Mouse (Mus musculus): ENCODE data around the gene Tha1.

Gene Tha1

DNA sequence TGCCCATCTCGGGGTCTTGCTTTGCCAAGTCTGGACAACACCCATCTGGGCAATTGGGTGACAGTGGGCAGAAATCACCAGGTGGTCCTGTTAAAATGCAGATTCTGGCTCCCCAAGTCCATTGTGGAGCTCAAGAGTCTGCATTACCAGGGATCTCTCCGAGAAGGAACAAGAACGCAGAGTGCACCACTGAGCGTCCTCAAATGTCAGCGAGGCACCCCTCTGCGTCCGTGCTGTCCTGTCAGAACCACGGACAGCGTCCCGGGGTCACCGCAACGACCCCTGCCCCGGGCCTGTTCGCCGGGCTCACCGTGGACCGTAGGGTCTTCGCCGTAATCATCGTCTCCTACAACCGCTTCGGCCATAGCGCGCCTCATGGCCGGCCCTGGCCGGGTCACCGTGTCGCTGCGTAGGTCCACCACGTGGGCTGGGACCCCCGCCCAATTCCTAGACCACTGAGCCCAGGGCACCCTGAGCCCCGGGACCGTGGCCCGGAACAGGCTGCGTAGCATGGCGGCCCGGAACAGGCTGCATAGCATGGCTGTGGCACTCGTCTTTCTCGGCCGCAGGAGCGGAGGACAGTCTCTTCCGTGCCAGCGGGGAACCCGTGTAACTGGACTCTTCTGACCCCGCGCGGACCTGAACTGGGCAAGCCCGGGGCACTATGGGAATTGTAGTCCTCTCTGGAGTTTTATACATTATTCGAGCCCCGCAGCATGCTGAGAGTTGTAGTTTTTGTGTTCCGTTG is at the start of gene Tha1:
Tha1 (minus strand) TSS at position 621 of the 748 bp plus-strand sequence.
- peak; percentile 27 to 30 for DNase-seq (ENCODE audit: low read depth in 2 of 2, low spot score in 2 of 2)

DNA sequence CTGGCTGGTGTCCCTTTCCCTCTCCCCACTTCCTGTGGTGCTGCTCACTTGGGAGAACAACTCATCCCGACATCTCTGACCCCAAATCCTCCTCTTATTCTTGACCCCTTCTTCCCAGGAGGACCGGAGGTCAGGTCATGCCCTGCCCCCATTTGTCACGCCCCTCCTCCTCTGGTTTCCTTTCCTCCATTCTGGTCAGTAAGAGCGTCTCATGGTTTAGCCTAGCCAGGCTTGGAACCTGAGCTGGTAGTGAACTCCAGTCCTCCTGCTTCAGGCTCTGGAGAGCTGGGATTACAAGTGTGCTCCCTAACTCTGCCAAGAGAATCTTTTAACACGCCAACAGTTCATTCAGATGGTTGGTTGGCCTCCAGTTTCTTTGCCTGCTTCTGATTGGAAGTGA is 45.9 kb upstream of the Tha1 start:
- DNase-seq (ENCODE audit: low read depth in 2 of 2, low spot score in 2 of 2) = no peak

DNA sequence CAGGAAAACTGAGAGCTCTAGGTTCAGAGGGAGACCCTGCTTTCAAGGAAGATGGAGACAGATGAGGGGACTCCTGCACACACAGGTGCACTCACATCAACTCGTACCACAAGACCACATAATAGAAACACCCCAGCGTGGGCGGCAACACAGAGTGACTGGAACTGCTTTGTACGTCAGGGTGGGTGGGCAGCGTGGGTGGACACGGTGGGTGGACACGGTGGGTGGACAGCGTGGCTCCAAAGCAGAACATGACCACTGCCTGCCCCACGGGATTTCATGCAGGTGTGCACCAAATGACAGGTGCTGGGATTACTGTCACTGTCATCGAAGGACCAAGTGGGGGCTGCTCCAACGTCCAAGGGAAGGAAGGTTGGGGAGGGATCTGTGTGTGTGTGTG is 45.3 kb upstream of the Tha1 start:
- DNase-seq (ENCODE audit: low read depth in 2 of 2, low spot score in 2 of 2) = no peak

DNA sequence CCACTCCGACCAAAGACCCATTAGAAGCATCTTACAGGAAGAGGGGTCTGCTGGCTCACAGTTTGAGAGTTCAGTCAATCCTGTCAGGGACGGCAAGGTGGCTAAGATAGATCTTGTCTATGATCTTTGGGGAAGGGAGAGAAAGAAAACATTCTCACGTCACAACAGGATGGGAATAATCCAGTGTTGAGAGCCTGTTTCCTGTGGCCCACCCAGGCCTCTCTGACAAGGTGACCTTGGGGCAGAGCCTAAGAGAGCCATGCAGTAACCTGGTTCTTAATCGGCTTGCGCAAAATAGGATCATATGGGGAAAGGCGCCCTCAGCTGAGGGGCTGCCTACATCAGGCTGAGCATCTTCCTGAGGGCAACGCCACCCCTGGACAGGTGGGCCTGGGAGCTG is 42.6 kb upstream of the Tha1 start:
- DNase-seq (ENCODE audit: low read depth in 2 of 2, low spot score in 2 of 2) = no peak

DNA sequence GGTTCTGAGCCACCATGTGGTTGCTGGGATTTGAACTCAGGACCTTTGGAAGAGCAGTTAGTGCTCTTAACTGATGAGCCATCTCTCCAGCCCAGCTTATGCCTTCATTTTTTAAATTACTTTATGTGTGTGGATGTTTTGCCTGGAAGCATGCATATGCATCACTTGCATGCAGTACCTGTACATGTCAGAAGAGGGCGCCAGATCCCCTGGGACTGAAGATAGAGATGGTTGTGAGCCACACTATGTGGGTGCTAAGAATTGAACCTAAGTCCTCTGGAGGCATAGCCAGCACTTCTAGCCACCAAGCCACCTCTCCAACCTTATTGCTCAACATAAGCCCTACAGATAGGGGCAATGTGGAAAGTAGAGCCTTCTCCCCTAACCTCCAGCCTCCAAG is 42.1 kb upstream of the Tha1 start:
- DNase-seq (ENCODE audit: low read depth in 2 of 2, low spot score in 2 of 2) = peak in 1 of 2 experiments; percentile 43

DNA sequence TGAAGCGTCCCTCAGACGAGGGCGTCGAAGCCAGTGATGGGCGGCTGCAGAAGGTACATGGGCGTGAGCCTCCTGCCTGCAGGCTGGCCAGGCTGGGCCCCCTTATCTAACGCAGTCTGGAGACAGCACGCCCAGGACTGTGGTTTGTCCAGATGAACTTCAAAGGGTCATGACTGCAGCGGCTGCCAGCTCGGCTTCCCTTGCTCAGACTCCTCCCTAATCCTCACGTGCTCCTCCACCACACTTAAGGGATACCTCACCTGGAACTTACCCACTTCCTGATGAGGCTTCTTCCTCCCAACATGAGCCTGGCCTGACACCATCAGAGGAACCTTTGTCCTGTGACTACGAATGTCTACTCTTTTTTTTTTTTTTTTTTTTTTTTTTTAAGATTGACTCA is 41.2 kb upstream of the Tha1 start:
- DNase-seq (ENCODE audit: low read depth in 2 of 2, low spot score in 2 of 2) = no peak

DNA sequence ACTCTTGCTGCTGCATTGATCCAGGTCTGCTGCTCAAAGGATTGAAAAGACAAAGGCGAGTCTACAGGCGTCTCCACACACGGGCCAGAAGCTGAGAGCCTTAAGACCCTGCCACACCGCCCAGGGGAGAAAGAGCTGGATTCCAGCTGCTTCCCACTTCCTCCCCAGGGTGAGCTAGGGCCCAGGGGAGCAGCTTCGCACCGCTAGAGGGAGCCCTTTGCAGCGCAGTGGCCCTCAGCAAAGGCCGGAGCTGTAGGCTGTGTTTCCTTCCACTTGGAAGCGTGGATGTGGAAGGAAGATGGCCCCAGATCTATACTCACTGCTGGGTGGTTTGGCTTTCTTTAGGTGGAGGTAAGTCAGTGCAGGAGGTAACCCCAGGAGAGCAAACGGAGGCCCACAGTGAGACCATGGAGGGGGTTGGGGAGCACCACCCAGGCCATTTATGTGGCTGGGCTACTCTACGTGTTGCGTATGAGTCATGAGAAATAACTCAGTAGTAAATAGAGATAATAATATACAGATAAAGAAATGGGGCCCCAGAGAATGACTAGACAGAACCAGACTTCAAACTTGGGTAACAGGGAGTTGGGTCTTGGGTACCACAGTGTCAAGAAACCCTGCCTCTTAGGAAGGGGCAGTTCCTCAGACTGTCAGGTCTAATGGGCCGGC is 39.5 kb upstream of the Tha1 start:
- DNase-seq (ENCODE audit: low read depth in 2 of 2, low spot score in 2 of 2) = peak; percentile 64 to 77

DNA sequence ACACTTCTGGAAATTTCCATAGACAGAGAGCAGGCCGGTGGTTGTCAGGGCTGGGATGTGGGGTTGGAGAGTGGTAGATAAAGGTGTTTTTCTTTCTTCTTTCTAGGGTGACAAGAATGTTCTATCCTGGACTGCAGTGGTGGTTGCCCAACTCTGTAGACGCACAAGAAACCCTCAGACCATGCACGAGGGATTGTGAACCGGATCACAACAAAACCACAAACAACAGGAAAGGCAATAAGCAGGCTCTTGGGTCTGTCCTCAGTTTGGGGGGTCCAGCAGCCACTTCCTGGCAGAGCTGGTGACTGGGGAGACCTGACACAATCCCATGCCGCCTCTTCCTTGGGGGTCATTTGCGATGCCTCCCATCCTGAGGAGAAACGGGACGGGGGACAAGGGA is 36.1 kb upstream of the Tha1 start:
- no peak for DNase-seq (ENCODE audit: low read depth in 2 of 2, low spot score in 2 of 2)

DNA sequence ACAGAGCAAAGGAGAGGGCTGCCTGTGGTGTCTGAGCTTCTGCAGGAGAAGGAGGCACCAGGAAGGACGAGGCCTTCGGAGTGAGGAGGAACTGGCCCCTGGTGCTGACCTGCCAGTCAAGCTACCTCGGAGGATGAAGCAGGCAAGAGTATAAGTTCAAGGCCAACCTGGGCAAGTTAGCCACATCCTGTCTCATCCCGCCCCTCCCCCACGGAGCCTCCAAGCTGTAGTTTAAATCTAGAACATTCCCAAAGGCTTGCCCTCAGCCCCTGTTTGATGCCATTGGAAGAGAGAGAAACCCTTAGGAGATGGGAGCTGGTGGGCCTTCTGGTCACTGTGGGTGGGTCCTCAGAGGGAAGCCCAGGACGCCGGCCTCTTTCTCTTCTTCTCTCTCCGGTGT is 31.2 kb upstream of the Tha1 start:
- no peak for DNase-seq (ENCODE audit: low read depth in 2 of 2, low spot score in 2 of 2)

DNA sequence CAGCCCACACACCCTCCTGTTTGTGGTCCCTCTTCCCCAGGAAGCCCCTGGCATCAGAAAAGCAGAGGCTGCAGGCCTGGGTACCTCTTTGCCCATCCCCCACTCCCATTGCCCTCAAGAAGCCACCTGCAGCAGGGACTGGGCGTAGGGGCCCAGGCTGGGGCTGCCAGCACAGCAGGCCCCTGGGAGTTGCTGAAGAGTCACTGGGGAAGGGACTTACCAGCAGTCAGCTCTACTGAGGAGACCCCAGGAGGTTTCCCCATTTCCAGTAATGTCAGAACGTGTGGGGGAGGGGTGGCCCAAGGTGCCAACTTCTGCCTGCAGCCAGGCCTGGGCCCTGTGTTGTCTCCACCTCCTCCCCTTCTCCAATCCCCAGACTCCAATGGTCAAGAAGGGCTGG is 29.0 kb upstream of the Tha1 start:
- DNase-seq (ENCODE audit: low read depth in 2 of 2, low spot score in 2 of 2) = no peak

DNA sequence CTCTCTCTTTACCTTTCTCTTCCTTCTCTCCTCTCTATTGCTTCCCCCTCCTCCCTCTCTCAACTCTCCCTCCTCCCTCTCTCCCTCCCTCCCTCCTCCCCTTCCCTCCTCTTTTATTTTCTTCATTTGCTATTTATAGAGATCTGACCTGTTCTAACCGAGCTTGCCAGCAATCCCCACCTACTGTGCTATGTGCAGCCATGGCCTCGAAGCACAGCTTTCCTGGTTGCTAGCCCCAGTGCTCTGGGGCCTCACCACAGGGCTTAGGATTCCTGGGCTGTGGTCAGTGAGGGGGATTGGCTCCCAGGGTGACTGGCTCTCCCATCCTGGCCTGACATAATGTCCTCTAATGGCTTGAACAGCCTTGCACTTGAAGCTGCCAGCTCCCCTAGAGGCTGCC is 23.3 kb upstream of the Tha1 start:
- no peak for DNase-seq (ENCODE audit: low read depth in 2 of 2, low spot score in 2 of 2)

DNA sequence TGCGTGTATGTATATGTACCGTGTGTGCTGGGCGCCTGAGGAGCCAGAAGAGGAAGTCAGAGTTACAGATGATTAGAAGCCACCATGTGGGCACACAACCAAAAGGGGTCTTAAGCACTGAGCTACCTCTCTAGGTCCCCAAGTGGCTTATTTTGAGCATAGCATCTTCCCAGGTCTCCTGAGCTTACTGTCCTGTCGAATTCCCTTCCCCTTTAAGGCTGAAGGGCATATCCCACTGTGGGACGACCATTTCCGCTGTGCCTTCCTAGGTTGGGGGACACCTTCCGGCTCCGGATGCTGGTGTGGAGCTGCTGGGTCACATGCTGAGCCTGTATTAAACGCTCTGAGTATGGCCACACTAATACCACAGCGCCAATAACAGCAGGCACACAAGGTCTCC is 21.4 kb upstream of the Tha1 start:
- no peak for DNase-seq (ENCODE audit: low read depth in 2 of 2, low spot score in 2 of 2)

DNA sequence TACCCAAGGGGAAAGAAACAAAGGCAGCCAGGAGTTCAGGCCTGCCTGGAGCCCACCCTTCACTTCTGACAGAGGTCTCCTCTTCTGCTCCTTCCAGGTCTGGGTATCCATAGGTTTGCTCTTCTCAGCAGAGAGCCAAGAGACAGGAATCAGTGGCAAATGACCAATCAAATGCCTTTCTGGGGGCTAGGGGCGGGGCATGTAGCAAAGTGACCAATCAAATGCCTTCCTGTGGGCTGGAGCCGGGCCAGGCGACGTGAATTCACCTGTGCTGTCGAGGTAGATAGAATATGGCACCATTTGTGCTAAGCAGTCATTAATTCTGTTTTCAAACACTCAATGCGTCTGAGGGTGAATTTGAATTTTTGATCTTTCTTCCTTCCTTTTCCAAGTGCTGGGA is 18.9 kb upstream of the Tha1 start:
- DNase-seq (ENCODE audit: low read depth in 2 of 2, low spot score in 2 of 2) = peak; percentile 65 to 78

DNA sequence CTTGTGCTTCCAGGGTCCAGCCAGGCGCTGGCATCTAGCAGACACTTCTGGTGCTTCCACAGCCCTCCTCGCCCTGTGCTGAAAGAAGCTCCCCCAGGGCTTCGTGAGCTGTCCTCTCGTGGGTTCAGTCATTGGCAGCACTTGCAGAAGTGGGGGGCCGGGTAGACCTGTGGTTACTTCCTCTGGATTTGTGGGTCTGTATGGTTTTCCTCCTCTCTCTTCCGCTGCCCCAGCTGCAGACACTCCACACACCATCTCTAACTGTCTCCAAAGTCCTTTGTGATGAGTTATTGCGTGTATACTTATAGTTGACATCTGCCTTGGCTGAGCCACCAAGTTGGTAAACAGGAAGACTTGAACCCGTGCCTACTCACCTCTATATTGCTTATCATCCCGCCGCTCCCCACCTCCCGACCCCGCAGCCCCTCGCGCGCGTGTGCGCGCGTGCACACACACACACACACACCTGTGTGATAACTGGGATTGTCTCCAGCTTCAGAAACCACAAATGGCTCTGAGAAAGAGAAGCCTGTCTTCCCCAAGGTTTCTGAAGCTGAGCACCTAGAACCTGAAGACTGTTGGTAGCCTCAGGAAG is 18.4 kb upstream of the Tha1 start:
- peak in 1 of 2 experiments; percentile 28 for DNase-seq (ENCODE audit: low read depth in 2 of 2, low spot score in 2 of 2)

DNA sequence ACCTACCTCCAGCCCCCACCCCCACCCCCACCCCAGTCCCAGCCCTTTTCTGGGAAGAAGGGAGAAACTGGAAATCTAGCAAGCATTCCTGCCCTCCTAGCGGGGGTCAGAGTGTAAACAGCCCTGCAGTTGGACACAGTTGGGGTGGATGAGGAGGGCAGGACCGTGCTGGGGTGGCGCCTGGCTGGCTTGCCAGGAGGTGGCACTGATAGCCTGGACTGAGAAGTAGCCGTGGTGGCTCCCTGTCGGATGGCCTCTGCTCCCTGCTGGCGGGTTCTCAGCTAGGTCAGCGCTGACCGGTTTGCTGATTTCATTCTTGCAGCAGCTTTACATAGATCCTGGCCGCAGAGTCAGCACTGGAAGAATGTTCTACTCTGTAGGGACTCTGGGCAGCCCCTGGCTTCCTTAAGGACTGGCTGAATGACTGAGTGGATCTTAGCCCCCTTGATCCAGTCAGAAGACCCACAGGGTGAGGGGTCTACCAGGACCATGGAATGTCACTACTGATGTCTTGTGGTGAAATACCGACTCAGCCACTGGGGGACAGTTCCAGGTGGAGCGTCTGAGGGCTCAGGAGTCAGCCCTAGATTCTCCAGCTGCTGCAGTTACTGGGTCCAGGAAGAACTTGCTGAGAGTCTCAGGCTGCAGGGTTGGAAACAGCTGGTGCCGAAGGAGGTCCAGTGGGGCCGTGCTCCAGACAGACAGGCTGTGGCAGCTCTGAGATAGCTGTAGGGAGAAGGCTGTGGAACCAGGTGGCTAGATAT is 17.4 kb upstream of the Tha1 start:
- DNase-seq (ENCODE audit: low read depth in 2 of 2, low spot score in 2 of 2) = no peak

DNA sequence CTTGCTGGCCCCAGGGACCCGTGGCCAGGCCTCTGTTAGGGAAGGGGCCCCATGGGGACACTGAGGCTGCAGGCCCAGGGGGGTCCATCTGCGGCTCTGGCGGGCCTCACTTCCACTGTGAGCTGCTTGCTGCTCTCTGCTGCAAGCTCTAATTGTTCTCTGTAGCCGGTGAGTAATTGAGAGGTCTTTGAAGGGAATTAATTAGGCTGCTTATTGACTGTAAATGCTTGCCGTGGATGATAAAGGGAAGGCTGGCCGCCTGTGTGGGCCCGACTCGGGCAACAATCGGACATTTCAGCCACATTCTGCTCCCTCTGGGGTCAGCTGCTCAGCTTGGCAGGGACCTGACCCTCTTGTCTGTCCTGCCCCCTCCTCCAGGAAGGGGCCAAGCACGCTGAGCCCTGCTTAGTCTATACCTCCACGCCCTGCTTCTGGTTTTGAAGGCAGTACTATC is 16.6 kb upstream of the Tha1 start:
- no peak for DNase-seq (ENCODE audit: low read depth in 2 of 2, low spot score in 2 of 2)

DNA sequence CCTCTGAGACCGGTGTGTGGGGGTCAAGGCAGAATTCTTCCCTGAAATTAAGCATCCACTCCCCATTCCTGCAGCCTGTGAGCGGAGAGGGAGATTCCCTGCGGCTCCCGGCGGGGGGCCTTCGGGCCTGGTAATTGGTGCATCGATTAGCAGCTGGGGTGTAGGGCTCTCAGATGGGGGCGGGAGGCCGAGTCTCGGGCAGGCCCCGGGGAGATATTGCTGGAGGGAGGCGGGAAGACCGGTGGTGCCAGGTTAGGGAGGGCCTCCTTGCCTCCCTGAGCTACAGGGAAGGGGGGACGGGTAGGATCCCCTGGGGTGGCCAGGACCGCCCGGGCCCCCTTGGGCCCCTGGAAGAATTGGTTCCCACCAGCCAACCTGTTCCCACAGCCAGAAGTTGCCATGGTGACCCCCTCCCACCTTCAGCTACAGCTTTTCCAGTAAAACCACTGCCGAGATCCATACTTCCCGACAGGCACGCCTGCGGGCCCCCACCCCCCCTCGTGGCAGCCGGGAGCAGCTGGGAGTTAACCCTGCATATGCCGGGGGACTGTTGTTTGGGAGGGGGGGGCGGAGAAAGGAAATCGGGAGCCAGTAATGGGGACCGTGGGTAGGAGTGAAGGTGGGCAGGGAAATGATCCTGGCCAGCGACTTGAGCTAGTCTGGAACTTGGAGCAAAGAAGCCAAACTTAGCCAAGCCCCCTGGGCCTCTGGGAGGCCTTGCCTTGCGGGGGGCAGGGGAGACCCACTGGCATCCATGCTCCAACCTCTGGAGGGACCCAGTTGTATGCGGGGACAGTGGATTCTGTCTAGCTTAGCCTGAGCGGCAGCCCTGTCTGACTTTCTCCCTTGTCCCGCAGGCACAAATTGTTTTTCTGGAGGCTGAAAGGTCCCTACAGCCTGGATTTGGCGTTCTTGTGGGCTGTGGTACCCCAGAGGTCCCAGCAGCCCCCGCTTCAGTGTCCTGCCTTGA is 15.9 kb upstream of the Tha1 start:
- no peak for DNase-seq (ENCODE audit: low read depth in 2 of 2, low spot score in 2 of 2)

DNA sequence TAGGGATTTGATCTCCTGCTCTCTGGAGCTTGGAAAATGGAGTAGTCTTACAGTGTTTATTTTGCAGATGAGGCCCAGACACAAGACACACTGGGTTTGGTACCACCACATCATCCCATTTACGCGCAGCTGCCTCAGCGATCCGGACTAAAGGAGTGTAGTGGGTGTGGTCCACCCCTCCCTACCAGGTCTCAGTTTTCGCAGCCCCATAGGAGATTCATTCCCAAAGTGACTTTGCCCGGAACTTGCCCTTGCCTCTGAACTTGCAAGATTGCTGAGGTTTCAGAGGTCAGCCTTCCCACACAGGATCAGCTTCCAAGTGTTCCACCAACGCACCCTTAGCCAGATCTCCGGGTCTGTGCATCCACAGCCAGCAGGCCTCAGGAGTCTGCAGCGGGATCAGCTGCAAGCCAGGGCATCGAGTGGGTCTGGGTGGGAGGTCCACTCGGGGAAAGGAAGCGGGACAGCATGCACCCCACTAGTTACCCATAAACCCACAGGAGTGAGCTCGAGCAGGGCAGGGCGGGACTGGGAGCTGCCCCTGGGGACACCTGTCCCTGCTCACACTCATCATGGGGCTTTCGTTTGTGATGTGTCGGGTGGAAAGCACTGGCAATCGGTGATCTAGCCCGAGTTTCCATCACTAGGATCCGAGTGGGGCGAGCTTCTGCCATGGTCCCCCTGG is 15.0 kb upstream of the Tha1 start:
- no peak for DNase-seq (ENCODE audit: low read depth in 2 of 2, low spot score in 2 of 2)

DNA sequence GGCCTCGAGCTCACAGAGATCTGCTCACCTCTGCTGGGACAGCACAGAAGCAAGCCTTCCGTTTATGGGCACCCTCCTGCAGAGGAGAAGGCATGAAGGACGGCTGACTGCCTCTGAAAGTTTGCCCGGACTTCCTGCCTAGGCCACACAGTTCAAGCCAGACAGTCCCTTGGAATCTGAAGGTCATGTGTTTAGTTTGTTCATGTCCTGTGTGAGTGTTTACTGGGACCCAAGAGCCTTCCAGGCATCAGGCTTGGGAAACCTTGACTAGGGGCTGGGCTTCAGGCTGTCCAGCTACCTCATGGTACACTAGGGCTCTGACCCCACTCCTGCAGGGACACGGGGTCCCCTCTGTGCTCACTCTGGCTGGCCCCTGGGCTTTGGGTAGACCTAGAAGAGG is 12.7 kb upstream of the Tha1 start:
- no peak for DNase-seq (ENCODE audit: low read depth in 2 of 2, low spot score in 2 of 2)

DNA sequence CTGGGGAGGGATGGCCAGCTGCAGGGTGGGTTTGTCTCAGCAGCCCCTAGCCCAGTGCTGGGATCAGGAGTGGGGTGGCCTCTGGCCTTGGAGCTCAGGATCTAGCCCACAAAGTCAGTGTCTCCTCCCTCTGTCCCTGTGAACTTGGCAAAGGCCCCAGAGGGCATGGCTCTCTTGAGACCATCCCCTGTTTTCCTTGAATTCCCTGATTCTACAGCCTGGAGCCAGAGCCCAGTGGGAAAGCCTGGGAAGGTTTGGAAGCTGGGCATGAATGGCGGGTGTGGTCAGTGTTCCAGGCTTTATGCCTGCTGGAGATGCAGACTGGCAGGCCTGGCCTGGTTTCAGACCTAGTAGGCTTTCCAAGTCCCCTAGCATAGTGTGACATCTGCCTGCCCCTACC is 8.9 kb upstream of the Tha1 start:
- DNase-seq (ENCODE audit: low read depth in 2 of 2, low spot score in 2 of 2) = no peak
